Mouse (Mus musculus): ENCODE data around the gene Nfatc3.

Nfatc3 gene

DNA sequence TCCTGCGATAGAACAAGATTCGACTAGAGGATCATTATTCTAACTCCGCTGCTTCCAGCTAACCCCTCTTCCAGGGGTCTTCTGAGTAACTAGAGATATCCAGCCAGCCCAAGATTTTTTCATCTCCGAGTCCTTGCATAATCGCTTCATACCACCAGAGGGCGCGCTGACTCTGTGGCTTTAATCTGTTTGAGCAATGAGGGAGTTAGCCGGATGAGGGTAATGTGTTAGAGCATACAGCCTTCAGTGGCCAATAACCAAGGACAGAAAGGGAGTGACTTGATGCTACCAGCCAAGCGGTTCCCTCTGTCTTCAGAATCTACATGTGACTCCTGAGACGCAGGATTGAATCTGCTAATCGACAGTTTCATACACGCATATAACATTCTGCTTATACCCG lies 82.1 kb downstream of the Nfatc3 start:
- no peak for DNase-seq (ENCODE audit: extremely low spot score, low read depth, low spot score)

GRCm38 (mm10) chr8:106145331-106145730 lies 86.7 kb downstream of the Nfatc3 start:
- DNase-seq (ENCODE audit: extremely low spot score, low read depth, low spot score): no peak

DNA sequence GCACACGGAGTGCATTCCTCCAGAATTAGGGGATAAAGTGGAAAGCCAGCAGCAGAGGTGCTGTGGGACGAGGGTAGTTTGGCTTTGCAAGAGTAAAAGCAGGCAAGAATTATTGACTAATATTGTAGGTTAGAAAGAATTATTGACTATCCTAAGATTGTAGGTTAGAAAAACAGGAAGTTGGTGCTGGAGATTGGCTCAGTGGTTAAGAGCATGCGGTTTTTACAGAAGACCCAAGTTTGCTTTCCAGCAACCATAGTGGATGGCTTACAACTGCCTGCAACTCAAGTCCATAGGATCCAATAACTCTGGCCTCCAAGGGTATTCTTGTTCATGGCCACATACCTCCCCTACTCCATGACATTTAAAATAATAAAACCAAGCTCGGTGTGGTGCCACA lies 87.4 kb downstream of the Nfatc3 start:
- DNase-seq (ENCODE audit: extremely low spot score, low read depth, low spot score): no peak

GRCm38 (mm10) chr8:106147868-106148565 lies 89.4 kb downstream of the Nfatc3 start:
- no peak for DNase-seq (ENCODE audit: extremely low spot score, low read depth, low spot score)

DNA sequence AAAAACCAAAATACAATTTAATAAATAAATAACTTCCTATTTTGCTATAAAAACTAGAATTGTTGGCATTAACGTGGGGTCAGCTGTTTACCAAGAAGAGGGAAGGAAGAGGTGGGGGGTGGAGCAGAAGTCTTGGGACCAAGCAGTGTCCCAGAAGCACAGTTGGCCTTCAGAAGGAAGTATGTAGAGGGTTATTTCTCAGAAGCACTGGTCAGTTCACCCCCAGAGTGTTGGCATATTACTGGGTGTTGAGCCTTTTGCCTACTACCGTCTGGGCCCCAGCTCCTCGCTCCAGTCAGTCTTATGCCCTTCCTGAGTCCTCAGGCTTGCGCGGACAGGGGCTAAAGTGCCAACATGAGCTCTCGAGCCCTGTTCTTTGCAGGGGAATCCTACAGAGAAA lies 90.4 kb downstream of the Nfatc3 start:
- no peak for DNase-seq (ENCODE audit: extremely low spot score, low read depth, low spot score)

GRCm38 (mm10) chr8:106149801-106150652 lies 91.4 kb downstream of the Nfatc3 start, which contains the start of gene Pla2g15:
Gene Pla2g15 (plus strand): TSS chr8:106150399.
- DNase-seq (ENCODE audit: extremely low spot score, low read depth, low spot score): no peak

GRCm38 (mm10) chr8:106150653-106151000 lies 92.0 kb downstream of the Nfatc3 start:
- no peak for DNase-seq (ENCODE audit: extremely low spot score, low read depth, low spot score)

DNA sequence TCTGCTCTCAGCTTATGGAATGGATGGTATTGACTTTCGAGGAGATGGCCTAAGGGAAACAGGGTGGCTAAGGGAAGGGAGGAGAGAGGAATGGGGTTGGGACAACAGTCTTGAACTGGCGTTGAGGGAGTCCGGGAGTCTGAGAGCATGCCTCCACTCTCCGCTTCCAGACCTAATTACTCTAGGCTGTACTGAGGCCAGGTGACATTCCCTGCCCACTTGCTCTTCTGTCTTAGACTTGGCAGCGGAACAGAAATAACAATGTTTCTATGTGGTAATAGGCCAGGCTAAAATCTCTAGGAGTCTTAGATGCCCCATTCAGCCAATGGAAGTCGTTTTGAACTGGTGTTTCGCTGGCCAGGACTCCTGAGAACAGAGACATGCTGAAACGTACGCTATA lies 92.4 kb downstream of the Nfatc3 start:
- no peak for DNase-seq (ENCODE audit: extremely low spot score, low read depth, low spot score)

DNA sequence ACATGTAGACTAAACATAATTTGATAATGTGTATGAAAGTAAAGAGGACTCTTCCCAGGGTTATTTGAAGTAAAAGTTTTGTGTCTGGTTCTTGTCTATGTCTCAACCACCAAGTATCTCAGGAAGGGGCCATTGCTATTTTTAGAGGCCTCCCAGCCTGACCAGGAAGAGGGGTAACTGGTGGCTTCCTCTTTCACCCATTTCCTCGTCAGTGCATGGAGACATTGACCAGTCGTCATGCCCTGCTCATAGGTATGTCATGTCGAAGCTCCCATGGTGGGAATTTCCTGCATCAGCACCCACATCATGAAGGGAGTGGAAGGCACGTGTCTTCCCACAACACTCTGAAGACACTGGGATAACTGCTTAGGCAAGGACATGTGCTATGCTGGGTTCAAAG lies 94.2 kb downstream of the Nfatc3 start:
- no peak for DNase-seq (ENCODE audit: extremely low spot score, low read depth, low spot score)

DNA sequence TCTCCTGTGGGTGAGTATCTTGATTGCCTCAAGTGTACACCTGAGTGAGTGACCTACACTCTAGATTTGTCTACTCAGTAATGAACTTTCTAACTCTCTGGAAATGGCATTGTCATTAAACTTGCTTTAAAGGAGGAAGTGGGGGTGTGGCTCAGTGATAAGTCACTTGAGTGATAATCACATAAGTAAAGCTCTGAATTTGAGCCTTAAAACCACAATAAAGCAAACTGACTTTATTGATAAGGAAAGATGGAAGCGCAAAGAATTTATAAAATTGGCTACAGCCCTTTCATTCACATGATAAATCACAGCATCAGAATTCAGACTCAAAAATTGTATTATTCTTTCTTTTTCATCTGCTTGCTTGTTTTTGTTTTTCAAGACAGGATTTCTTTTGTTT lies 98.8 kb downstream of the Nfatc3 start:
- no peak for DNase-seq (ENCODE audit: extremely low spot score, low read depth, low spot score)

- DNase-seq (ENCODE audit: extremely low spot score, low read depth, low spot score): no peak
Observed at GRCm38 (mm10) chr8:106158381-106158780, 99.7 kb downstream of the Nfatc3 start.

- no peak for DNase-seq (ENCODE audit: extremely low spot score, low read depth, low spot score)
Observed at GRCm38 (mm10) chr8:106159876-106160275, 101.2 kb downstream of the Nfatc3 start.

DNA sequence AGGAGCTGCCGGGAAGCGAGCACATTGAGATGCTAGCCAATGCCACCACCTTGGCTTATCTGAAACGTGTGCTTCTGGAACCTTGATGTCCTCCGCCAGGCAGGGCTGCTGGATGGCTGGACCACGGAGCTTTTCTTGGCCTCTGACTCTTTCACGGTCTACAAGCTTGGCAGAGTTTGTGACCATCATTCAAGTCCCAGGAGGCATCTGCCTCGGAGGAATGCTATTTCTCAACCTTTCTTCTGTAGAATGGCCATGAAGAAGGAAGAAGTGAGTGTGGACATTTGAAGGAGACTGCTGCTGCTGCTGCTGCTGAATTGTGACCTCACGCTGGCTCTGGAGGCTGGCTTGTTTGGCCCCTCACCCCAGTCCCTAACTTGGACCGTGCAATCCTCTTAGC lies 104.6 kb downstream of the Nfatc3 start:
- DNase-seq (ENCODE audit: extremely low spot score, low read depth, low spot score): no peak

DNA sequence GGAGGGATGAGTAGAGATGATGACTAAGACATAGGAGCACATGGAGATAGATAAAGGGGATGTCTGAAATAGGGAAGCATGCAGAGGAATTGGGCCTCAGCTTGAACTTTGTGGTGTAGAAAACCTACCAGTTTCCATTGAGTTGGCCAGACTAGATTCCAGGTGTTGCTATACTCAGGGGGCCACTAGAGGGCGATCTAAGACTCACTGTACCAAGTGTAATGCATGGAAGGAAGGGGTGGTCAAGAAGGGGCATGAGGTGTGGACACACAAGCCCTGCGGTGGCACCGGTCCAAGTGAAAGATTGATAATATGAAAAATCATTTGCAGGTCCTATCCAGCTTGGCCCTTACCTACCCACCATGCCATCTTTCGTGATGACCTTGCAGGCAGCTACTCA lies 106.8 kb downstream of the Nfatc3 start:
- no peak for DNase-seq (ENCODE audit: extremely low spot score, low read depth, low spot score)

DNA sequence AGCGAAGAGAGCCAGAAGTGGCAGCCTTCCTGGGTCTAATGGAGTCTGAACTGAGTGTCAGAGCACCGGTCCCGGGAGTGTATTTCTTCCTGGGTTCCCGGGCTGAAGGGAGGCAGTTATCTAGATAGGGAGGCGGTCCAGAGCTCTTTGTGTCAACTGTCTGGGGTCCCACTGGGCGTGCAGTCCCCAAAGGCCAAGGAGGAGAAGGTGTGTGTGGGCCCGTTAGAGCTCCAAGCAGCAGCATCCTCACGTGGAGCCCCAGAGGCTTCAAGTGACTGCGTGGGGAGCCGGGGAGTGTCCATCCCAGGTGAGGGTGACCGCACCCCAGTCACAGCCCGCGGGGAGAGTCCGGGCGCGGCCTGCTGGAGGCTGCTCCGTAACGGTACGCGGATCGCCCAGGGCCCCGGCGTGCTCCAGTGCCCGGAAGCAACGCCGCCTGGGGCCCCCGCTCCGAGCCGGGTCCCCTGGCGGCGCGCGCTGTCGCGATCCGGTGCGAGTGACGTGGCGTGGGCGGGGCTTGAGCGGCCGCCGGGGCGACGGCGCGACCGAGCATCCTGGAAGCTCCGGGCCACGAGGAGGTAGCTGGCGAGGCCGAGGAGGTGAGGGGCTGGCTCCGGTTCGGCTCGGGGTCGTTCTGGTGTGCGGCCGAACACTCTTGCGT lies 109.8 kb downstream of the Nfatc3 start, which contains the start of gene Slc7a6:
Gene Slc7a6 (plus strand): TSS at position 502 of the 661 bp plus-strand sequence.
- DNase-seq (ENCODE audit: extremely low spot score, low read depth, low spot score): no peak

DNA sequence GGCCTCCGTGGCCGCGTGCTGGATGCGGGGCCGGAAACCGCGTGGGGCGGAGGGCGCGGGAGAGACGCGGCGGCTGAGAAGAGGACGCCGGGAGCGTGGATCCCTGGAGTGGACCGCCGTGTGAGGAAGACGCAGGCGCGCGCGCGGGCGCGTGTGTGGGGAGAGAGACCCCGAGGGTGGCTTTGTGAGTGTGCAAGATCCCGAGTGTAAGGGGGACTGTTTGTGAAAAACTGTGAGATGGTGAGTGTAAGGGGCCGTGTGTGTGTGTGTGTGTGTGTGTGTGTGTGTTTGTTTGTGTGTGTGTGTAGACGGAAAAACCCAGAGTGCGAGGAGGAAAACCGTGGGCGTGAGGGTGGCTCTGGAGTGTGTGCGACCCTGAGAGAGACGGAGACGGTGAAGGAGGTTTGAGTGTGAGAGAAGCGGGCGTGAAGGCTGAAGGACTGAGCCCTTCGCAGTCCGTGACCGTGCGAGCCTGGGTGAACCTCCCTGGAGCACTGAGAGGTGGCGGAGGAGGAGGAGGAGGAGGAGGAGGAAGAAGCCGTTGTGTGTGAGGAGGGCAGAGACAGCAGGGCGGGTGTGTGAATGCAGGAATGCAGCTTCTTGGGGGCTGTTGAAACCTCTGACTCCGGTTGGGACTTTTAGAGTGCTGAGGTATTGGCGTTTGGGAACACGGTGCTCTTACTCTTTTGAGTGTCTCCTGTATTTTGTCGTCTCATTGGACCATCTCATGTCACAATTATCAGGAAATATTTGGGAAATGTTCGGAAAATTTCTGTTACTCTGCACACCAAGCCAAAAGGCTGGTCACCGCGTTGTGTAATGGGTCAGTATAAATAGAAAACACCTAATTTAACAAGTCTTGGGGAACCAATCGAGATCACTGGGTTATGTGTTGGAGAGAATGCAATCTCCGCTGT lies 110.6 kb downstream of the Nfatc3 start:
- no peak for DNase-seq (ENCODE audit: extremely low spot score, low read depth, low spot score)

DNA sequence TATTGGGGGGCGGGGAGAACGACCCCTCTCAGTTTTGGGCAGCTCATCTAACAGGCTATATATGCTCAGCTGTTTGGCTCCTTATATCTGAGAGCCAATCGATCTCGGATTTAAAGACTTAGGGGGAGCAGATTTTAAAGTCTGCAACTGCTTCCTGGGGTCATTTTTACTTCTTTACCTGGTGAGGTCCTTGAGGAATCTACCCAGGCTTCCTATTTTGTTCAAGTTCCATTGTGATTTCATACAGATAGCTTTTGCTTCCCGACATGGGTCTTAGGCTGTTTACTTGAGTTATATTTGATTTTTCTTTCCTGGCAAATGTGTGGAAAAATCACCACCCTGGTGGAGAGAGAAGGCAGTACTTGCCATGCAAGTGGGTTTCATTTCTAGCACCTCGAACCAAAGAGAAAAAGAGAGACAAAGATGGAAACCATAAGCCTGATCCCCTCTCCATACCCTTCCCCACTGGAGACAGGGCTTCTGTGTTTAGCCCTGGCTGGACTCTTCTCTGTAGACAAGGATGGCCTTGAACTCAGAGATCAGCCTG lies 111.4 kb downstream of the Nfatc3 start:
- DNase-seq (ENCODE audit: extremely low spot score, low read depth, low spot score): no peak

GRCm38 (mm10) chr8:106173566-106173965 lies 114.9 kb downstream of the Nfatc3 start:
- no peak for DNase-seq (ENCODE audit: extremely low spot score, low read depth, low spot score)

GRCm38 (mm10) chr8:106176891-106177290 lies 118.3 kb downstream of the Nfatc3 start:
- no peak for DNase-seq (ENCODE audit: extremely low spot score, low read depth, low spot score)

- no peak for DNase-seq (ENCODE audit: extremely low spot score, low read depth, low spot score)
Observed at GRCm38 (mm10) chr8:106177594-106177993, 119.0 kb downstream of the Nfatc3 start.

All from hindlimb bud, embryonic 11.5 days (tissue).